ENCODE assay signal across 10 mouse cellular contexts in the genomic region with DNA sequence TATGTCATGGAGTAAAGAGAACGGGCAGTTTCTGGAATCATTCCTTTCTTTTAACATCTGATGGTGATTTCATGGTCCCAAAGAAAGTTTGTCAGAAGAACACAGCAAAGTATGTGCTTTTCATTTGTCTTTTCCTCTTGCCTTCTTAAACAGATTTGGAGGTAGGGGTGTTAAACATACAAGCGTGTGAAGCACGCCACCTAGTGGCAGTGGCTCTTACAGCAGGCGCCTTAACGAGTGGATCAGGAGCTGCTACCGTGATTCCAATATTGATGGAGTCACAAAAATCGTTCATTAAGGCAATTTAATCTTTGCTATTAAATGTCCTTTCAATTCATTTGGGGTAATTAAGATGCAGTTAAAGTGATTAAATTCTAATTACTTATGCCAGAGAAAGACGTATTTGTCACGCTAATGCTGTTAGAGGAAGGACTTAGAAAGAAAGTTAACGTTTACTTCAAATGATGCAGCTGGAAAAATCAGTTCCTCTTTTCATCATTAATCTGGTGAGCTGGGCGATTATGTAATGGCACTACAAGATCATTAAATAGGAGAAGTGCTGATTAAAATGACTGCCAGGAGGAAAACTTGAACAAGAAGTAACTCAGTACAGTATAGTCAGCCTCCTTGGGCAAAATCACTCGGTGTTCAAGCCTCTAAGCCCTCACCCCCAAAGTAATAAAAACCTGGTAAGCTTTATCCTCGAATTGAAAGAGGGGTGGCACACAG. TPM values are rescaled to one million over a fixed set of nuclear protein-coding genes. Genes with fewer than 3 reads are reported as not detected.
DNase-seq lines count a peak whose midpoint lies in the region; ATAC-seq and TF ChIP-seq lines count a peak whose summit lies in the region.
"Had no signal": no experiment of that assay in that cellular context is flagged by ENCODE, and none has a peak within 500 bp of the region (broad histone marks: within the 10 kb centered on the region; RNA-seq: fewer than 3 reads in every experiment).

No protein-coding gene starts in this region.

- H3K27me3 ChIP-seq in heart, embryonic 11.5 days (ENCODE audit: control insufficient read depth, insufficient read depth, low read length), result peaks cover 55% of the 10 kb centered on the region
- 0 out of 2 replicates have a peak, but pooled peaks cover 1% of the 10 kb centered on the region for H3K27me3 ChIP-seq in ES-Bruce4 (ENCODE audit: control insufficient read depth, insufficient read depth, low read length, poor library complexity, severe bottlenecking)
- H3K27me3 ChIP-seq in midbrain, embryonic 14.5 days (ENCODE audit: control insufficient read depth, insufficient read depth, low read length), result peaks cover 19% of the 10 kb centered on the region

- intact Hi-C loops in gastrocnemius, postnatal 14 days (cut with DNase I; ENCODE audit: low total_unique reads), result no loop called here

- no peak for ATAC-seq in heart, embryonic 11.5 days (replicated peaks; ENCODE audit: insufficient number of reproducible peaks, low FRiP score, low TSS enrichment)
- ATAC-seq in midbrain, embryonic 14.5 days (ENCODE audit: low FRiP score, low TSS enrichment), result no peak

- peak; percentile 12 to 20 for DNase-seq in heart, adult 9 months (ENCODE audit: low spot score in 2 of 2)
- DNase-seq in brain, adult 2 months (ENCODE audit: low read depth, low spot score), result peak; percentile 82
- DNase-seq in gastrocnemius, postnatal 14 days, result peak; percentile 41
- DNase-seq in layer of hippocampus, postnatal 25 days (ENCODE audit: extremely low spot score in 1 of 2, low spot score in 1 of 2), result peak; percentile 64 to 94
- peak; percentile 93 for DNase-seq in midbrain, embryonic 14.5 days
- peak; percentile 19 to 29 for DNase-seq in thymus, postnatal 36 days

- H3K4me3 ChIP-seq in heart, embryonic 11.5 days (ENCODE audit: low read depth, low read length), result no peak overlapping the region
- no peak overlapping the region for H3K4me3 ChIP-seq in ES-Bruce4 (ENCODE audit: low read depth, low read length)
- no peak overlapping the region for H3K4me3 ChIP-seq in midbrain, embryonic 14.5 days (replicated peaks; ENCODE audit: low read depth, low read length)
- H3K4me3 ChIP-seq: erythroblast, embryonic 14.5 days; neural tube, embryonic 13.5 days had no signal

- no peaks in the 10 kb centered on the region for H3K9me3 ChIP-seq in heart, embryonic 11.5 days (replicated peaks; ENCODE audit: control insufficient read depth, low read length)
- H3K9me3 ChIP-seq in ES-Bruce4 (replicated peaks; ENCODE audit: control insufficient read depth, insufficient read depth, low read length, poor library complexity, severe bottlenecking), result no peaks in the 10 kb centered on the region
- H3K9me3 ChIP-seq in midbrain, embryonic 14.5 days (ENCODE audit: control insufficient read depth, low read length), result no peaks in the 10 kb centered on the region
- H3K9me3 ChIP-seq: neural tube, embryonic 13.5 days had no signal

- no peak overlapping the region for H3K9ac ChIP-seq in heart, embryonic 11.5 days (ENCODE audit: low read depth, low read length)
- no peak overlapping the region for H3K9ac ChIP-seq in ES-Bruce4 (ENCODE audit: low read depth, poor library complexity, severe bottlenecking)
- H3K9ac ChIP-seq in midbrain, embryonic 14.5 days (replicated peaks; ENCODE audit: low read length), result no peak overlapping the region
- H3K9ac ChIP-seq: neural tube, embryonic 13.5 days had no signal

- no peak for TF ChIP-seq EP300 in ES-Bruce4 (IDR thresholded peaks at IDR 0.05; ENCODE audit: insufficient read depth, low read depth, low read length)

- H3K36me3 ChIP-seq in heart, embryonic 11.5 days (ENCODE audit: control insufficient read depth, insufficient read depth, low read length), result no peaks in the 10 kb centered on the region
- no peaks in the 10 kb centered on the region for H3K36me3 ChIP-seq in ES-Bruce4 (ENCODE audit: control insufficient read depth, insufficient read depth, low read length, poor library complexity, severe bottlenecking)
- H3K36me3 ChIP-seq in midbrain, embryonic 14.5 days (ENCODE audit: control insufficient read depth, insufficient read depth, low read length), result no peaks in the 10 kb centered on the region
- H3K36me3 ChIP-seq: neural tube, embryonic 13.5 days had no signal

- TF ChIP-seq CTCF in ES-Bruce4 (IDR thresholded peaks at IDR 0.05; ENCODE audit: low read depth, low read length), result peak; percentile 85

- H3K27ac ChIP-seq in heart, embryonic 11.5 days (ENCODE audit: low read depth, low read length), result no peak overlapping the region
- no peak overlapping the region for H3K27ac ChIP-seq in ES-Bruce4 (ENCODE audit: insufficient read depth, low read length)
- H3K27ac ChIP-seq in midbrain, embryonic 14.5 days (replicated peaks; ENCODE audit: low read depth, low read length), result no peak overlapping the region
- H3K27ac ChIP-seq: neural tube, embryonic 13.5 days had no signal

- no peaks in the 10 kb centered on the region for H3K4me1 ChIP-seq in heart, embryonic 11.5 days (ENCODE audit: control insufficient read depth, insufficient read depth, low read length)
- no peaks in the 10 kb centered on the region for H3K4me1 ChIP-seq in ES-Bruce4 (ENCODE audit: control insufficient read depth, insufficient read depth, low read length)
- H3K4me1 ChIP-seq in midbrain, embryonic 14.5 days (ENCODE audit: control insufficient read depth, insufficient read depth, low read length), result peaks cover 19% of the 10 kb centered on the region

- TF ChIP-seq POLR2A in ES-Bruce4 (IDR thresholded peaks at IDR 0.05; ENCODE audit: insufficient read depth, low read length), result no peak

- no peak overlapping the region for H3K4me2 ChIP-seq in heart, embryonic 11.5 days
- peak overlapping the region; percentile 26; the same call in 1 of the 2 replicates for H3K4me2 ChIP-seq in midbrain, embryonic 14.5 days (ENCODE audit: low read length)
- H3K4me2 ChIP-seq: neural tube, embryonic 13.5 days had no signal

- 22% methylated on average over 13 of the region's 13 CpGs for WGBS in heart, embryonic 11.5 days (ENCODE audit: insufficient replicate concordance)
- 21% methylated on average over 13 of the region's 13 CpGs for WGBS in midbrain, embryonic 14.5 days

RNA-seq across cellular contexts. Expression of a gene that starts 9.4 kb away (rescaled TPM):
- 0.10 TPM in 1 of 2 replicates, not detected in the other for polyA plus RNA-seq in heart, embryonic 11.5 days (2014; fragmentation: Nextera tagmentation; extraction: Ambion mirVana)
- 0.44 TPM in 1 of 2 replicates, not detected in the other for polyA plus RNA-seq in ES-Bruce4 (2011; ENCODE audit: insufficient read depth, insufficient read length, low read depth, missing spikeins)
- total RNA-seq in gastrocnemius, postnatal 14 days (2021), result not detected
- total RNA-seq in layer of hippocampus, postnatal 25 days (2021), result 1 to 10 TPM in 1 of 2 experiments, under 1 TPM in 1; 0.37 to 1.1 TPM
- polyA plus RNA-seq in midbrain, embryonic 14.5 days (2014; fragmentation: Nextera tagmentation; extraction: Ambion mirVana), result 7.6 and 9.1 TPM in 2 replicates
- polyA plus RNA-seq: erythroblast, embryonic 14.5 days had no signal

Comparison
In these comparisons a context has a peak if more than half of its experiments do, and no peak if none do; other contexts are left out.
1. DNase-seq: peak in every context shown above with its lines; median percentile 93 in midbrain, embryonic 14.5 days; 82 in brain, adult 2 months; 79 in layer of hippocampus, postnatal 25 days; 41 in gastrocnemius, postnatal 14 days; 24 in thymus, postnatal 36 days; 16 in heart, adult 9 months.